Mouse (Mus musculus): ENCODE results near the gene Ncdn. TPM values are rescaled to one million over a fixed set of nuclear protein-coding genes. Genes with fewer than 3 reads are reported as not detected.

Gene Ncdn
- polyA plus RNA-seq, 1 experiment from 2014 or later: 21.9 TPM

DNA sequence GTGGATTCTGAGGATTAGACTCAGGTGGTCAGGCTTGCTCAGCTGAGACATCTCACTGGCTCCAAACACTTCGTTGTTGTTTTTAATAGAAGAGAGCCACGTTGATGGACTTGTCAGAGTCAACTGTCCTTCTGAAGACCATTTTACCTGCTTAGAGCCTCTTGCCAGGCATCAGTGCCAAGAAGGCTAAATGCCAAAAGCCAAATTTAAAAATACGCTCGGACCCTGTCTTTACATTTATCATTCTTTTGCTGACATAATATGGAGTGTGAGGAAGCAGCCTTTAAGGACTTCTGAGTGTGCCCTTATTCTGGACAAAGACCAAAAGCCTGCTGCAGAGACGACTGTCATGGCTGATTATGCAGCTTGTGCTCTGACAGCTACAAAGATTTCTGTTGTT lies 5.1 kb upstream of the Ncdn start:
- no peak overlapping the region for H3K9ac ChIP-seq (replicated peaks; ENCODE audit: low read depth, low read length)
- WGBS: 72% methylated on average over 5 of the region's 5 CpGs
- no peak for ATAC-seq (ENCODE audit: insufficient number of reproducible peaks, insufficient read depth, low FRiP score, low read depth)

DNA sequence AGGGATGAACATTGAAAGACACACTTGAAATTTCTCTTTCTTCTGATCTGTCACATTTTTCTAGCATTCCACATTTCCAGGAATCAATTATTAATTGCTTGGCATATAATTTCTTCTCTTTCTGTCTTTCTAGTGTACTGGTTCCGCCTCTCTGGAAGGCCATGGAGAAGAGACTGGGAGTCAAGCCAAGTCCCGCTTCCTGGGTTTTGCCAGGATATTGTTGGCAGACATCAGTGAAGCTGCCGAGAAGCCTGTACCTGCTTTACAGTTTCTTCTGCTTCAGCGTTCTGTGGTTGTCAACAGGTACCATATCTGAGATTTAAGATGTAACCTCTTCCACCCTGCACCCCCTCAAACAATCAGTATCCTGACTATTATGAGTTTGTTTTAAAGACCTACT lies 3.5 kb upstream of the Ncdn start:
- no peak overlapping the region for H3K27ac ChIP-seq (ENCODE audit: low read length)
- ATAC-seq (ENCODE audit: insufficient number of reproducible peaks, insufficient read depth, low FRiP score, low read depth): no peak
- 78% methylated on average over 4 of the region's 4 CpGs for WGBS
- peaks cover 19% of the 10 kb centered on the region for H3K4me1 ChIP-seq (ENCODE audit: control insufficient read depth, insufficient read depth, low read length)
- no peaks in the 10 kb centered on the region for H3K27me3 ChIP-seq (ENCODE audit: control insufficient read depth, insufficient read depth, low read length)
- H3K9ac ChIP-seq (replicated peaks; ENCODE audit: low read depth, low read length): no peak overlapping the region
- H3K4me3 ChIP-seq (ENCODE audit: low read depth, low read length): no peak overlapping the region
- H3K36me3 ChIP-seq (ENCODE audit: control insufficient read depth, insufficient read depth, low read length): peaks cover 3% of the 10 kb centered on the region; the same call in 1 of the 2 replicates
- H3K4me2 ChIP-seq (replicated peaks; ENCODE audit: low read depth, low read length): no peak overlapping the region
- H3K9me3 ChIP-seq (ENCODE audit: control insufficient read depth, low read depth, low read length): no peaks in the 10 kb centered on the region

More for the DNA sequence above, 5.1 kb upstream of the Ncdn start:
- Histone ChIP-seq H3K27me3 (ENCODE audit: control insufficient read depth, insufficient read depth, low read length) (no peaks in the 10 kb centered on the region), H3K4me3 (ENCODE audit: low read depth, low read length) (no peak overlapping the region), H3K4me2 (replicated peaks; ENCODE audit: low read depth, low read length) (no peak overlapping the region), H3K36me3 (ENCODE audit: control insufficient read depth, insufficient read depth, low read length) (peaks cover 3% of the 10 kb centered on the region; the same call in 1 of the 2 replicates), H3K4me1 (ENCODE audit: control insufficient read depth, insufficient read depth, low read length) (peaks cover 13% of the 10 kb centered on the region; the same call in 1 of the 2 replicates), H3K9me3 (ENCODE audit: control insufficient read depth, low read depth, low read length) (no peaks in the 10 kb centered on the region), H3K27ac (ENCODE audit: low read length) (no peak overlapping the region)

DNA sequence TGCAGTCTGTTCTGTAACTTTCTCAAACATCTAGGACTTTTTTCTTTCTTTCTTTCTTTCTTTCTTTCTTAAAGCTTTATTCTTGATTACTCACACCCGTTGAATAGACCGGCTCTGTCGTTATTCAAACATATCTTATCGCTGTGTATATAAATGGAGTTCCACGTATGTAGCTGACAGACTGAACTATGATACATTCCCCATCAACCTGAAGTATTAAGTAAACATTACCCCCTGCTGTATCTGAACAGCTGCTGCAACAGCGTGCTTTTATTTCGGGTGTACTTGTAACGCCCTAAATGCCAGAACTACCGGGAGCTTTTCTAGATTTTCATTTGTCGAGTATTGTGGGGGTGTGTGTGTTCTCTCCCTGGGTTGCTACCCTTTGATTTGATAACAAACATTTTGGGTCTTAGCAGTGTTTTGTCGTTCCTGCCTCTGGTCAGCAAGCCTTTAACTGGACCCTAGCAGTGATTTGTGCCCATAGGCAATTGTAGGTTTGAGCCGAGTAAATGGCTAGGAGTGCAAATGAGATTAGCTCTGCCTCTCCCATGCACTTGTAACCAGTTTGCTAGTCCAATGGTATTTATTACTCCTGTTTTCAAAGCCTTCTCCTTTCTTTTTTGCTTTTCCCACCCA lies 1.6 kb upstream of the Ncdn start:
- ATAC-seq (ENCODE audit: insufficient number of reproducible peaks, insufficient read depth, low FRiP score, low read depth): peak; percentile 8; the same call in 1 of the 2 replicates
- H3K4me1 ChIP-seq (ENCODE audit: control insufficient read depth, insufficient read depth, low read length): peaks cover 26% of the 10 kb centered on the region
- H3K4me3 ChIP-seq (ENCODE audit: low read depth, low read length): peak overlapping the region; percentile 91
- no peaks in the 10 kb centered on the region for H3K9me3 ChIP-seq (ENCODE audit: control insufficient read depth, low read depth, low read length)
- no peak overlapping the region for H3K9ac ChIP-seq (replicated peaks; ENCODE audit: low read depth, low read length)
- H3K27me3 ChIP-seq (ENCODE audit: control insufficient read depth, insufficient read depth, low read length): no peaks in the 10 kb centered on the region
- WGBS: 23% methylated on average over 12 of the region's 12 CpGs
- H3K36me3 ChIP-seq (ENCODE audit: control insufficient read depth, insufficient read depth, low read length): peaks cover 2% of the 10 kb centered on the region; the same call in 1 of the 2 replicates
- H3K4me2 ChIP-seq (replicated peaks; ENCODE audit: low read depth, low read length): peak overlapping the region; percentile 69
- peak overlapping the region; percentile 95; the same call in 1 of the 2 replicates for H3K27ac ChIP-seq (ENCODE audit: low read length)

DNA sequence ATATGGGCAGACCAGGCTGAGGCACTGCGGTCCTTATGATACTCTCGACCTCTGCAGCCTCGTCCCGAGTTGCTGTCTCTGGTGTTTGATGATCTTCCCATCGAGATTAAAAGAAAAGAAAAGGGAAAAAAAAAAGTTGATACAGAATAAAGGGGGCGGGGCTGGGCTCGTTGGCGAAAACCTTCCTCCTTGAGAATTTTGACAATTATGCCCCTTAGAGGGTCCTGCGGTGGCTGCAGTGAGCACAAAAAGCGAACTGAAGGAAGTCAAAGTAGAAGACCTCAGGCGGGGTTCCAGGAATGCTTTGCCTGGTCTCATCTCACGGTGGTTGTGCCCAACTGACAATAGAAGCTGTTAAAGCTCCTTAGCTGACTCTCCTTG lies 983 bp upstream of the Ncdn start:
- H3K4me2 ChIP-seq (replicated peaks; ENCODE audit: low read depth, low read length): peak overlapping the region; percentile 69
- WGBS: 3% methylated on average over 12 of the region's 12 CpGs
- peak overlapping the region; percentile 95 for H3K27ac ChIP-seq (ENCODE audit: low read length)
- H3K4me1 ChIP-seq (ENCODE audit: control insufficient read depth, insufficient read depth, low read length): peaks cover 26% of the 10 kb centered on the region
- no peak for ATAC-seq (ENCODE audit: insufficient number of reproducible peaks, insufficient read depth, low FRiP score, low read depth)
- H3K4me3 ChIP-seq (ENCODE audit: low read depth, low read length): peak overlapping the region; percentile 91
- H3K27me3 ChIP-seq (ENCODE audit: control insufficient read depth, insufficient read depth, low read length): no peaks in the 10 kb centered on the region
- peaks cover 7% of the 10 kb centered on the region; the same call in 1 of the 2 replicates for H3K36me3 ChIP-seq (ENCODE audit: control insufficient read depth, insufficient read depth, low read length)
- no peaks in the 10 kb centered on the region for H3K9me3 ChIP-seq (ENCODE audit: control insufficient read depth, low read depth, low read length)
- peak overlapping the region; percentile 59 for H3K9ac ChIP-seq (replicated peaks; ENCODE audit: low read depth, low read length)

DNA sequence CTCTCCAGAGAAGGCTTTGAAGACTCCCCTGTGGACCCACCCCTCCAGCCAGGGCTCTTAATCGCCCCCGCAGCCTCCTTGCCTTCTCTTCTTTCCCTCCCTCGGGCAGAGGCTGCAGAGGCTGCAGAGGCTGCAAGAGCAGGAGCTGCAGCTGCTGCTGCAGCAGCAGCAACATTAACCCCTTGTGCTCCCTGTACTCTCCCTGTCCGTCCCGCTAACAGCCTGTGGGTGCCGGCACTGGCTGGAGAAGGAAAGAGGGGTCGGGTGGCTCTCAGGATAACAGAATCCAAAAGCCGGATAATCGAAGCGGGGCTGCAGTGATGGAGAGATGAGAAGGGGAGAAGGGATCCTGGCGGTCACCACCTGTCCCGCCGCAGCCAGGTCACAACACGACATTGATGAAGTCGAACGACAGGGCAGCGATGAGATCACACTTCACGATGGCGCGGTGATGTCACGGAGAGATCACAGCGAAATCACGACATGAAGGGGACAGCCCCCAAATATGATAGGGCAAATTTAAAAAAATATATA lies 563 bp downstream of the Ncdn start:
- Histone ChIP-seq H3K4me1 (ENCODE audit: control insufficient read depth, insufficient read depth, low read length) (peaks cover 26% of the 10 kb centered on the region), H3K4me3 (ENCODE audit: low read depth, low read length) (peak overlapping the region; percentile 91), H3K27me3 (ENCODE audit: control insufficient read depth, insufficient read depth, low read length) (no peaks in the 10 kb centered on the region), H3K9ac (replicated peaks; ENCODE audit: low read depth, low read length) (peak overlapping the region; percentile 59), H3K4me2 (replicated peaks; ENCODE audit: low read depth, low read length) (peak overlapping the region; percentile 99), H3K9me3 (ENCODE audit: control insufficient read depth, low read depth, low read length) (no peaks in the 10 kb centered on the region), H3K36me3 (ENCODE audit: control insufficient read depth, insufficient read depth, low read length) (peaks cover 20% of the 10 kb centered on the region), H3K27ac (ENCODE audit: low read length) (no peak overlapping the region)
- WGBS: 0% methylated on average over 23 of the region's 23 CpGs
- no peak for ATAC-seq (ENCODE audit: insufficient number of reproducible peaks, insufficient read depth, low FRiP score, low read depth)

DNA sequence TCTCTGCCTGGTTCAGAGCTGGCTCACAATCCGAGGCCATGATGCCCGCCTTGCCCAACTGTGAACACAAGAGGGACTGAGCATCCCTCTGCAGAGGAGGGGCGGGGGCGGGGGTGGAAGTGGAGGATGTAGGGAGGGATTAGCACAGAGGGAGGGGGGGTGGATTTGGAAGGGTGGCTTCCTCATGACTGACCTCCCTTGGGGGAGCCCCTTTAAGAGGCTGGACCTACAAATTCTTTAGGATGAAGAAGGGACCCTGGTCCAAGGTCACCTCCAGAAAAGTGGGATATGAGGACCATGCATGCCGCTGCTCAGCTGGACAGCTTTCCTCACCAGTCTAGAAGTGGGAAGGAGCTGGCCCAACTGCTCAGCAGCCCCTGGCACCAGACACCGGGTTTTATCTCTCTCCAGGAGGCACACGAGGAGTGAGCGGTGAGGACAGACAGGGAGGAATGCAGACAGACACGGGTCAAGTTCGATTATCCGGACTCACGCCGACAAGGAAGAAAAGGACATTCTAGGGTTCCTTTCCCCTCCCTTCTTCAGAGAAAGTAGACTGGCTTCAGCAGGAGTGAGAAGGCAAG lies 1.1 kb downstream of the Ncdn start:
- no peak for ATAC-seq (ENCODE audit: insufficient number of reproducible peaks, insufficient read depth, low FRiP score, low read depth)
- WGBS: 9% methylated on average over 13 of the region's 13 CpGs
- peak overlapping the region; percentile 99 for H3K4me2 ChIP-seq (replicated peaks; ENCODE audit: low read depth, low read length)

DNA sequence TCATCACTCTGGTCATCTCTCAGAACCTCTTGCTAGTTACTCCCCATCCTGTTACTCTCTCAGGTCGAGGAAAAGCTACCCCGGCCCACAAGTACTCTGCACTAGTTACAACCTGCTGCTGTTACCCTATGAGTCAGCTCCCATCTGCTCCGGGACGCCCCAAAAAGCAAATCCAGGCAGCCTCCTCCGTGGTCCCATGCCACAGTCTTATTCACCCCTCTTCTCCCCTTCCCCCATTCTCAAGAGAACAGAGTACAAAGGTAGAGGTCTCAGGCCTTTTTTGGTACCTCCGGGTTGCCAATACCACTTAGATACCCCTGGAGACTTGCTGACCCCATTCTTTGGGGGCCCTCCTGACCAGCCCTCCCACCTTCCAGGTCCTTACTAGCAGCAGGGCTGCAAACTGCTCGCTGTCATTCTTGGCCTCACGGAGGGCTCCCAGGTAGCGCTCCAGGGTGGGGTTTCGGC lies 1.6 kb downstream of the Ncdn start:
- WGBS: 64% methylated on average over 10 of the region's 10 CpGs
- H3K27me3 ChIP-seq (ENCODE audit: control insufficient read depth, insufficient read depth, low read length): no peaks in the 10 kb centered on the region

More for the DNA sequence above, 1.1 kb downstream of the Ncdn start:
- Histone ChIP-seq H3K4me1 (ENCODE audit: control insufficient read depth, insufficient read depth, low read length) (peaks cover 26% of the 10 kb centered on the region), H3K36me3 (ENCODE audit: control insufficient read depth, insufficient read depth, low read length) (peaks cover 21% of the 10 kb centered on the region), H3K9ac (replicated peaks; ENCODE audit: low read depth, low read length) (peak overlapping the region; percentile 59), H3K27ac (ENCODE audit: low read length) (no peak overlapping the region), H3K9me3 (ENCODE audit: control insufficient read depth, low read depth, low read length) (no peaks in the 10 kb centered on the region), H3K4me3 (ENCODE audit: low read depth, low read length) (peak overlapping the region; percentile 91), H3K27me3 (ENCODE audit: control insufficient read depth, insufficient read depth, low read length) (no peaks in the 10 kb centered on the region)

DNA sequence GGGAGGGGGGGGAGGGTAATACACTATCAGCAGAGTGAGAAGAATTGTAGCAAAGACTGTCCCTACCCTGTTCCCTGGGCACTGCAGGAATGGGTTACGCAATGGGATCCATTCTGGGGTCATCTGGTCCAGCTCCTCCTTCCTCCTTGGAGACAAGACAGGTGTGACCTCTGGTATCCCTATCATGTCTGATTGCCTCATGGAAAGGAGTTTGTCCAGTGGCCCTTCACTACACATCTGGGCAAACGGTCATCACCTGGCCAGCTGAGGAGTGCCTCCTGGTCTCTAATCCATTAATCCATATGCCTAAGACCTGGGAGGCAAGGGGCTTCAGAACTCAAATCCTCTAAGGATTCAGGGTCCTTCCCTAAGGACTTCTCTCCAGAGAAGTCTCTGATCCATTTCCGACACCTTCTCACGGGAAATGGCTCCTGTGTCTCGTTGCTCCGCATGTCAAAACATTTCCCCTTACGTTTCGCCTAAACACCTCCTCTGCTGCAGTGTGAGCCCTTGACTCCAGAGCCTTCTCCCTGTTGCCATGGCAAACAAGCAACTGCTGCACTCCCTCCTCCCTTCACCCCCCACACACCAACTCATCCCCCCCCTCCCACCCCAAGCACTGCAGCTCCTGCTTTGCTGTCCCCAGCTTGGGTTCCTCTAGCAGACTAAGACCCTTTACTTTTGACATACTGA lies 2.2 kb downstream of the Ncdn start:
- WGBS: 69% methylated on average over 8 of the region's 8 CpGs
- H3K27me3 ChIP-seq (ENCODE audit: control insufficient read depth, insufficient read depth, low read length): no peaks in the 10 kb centered on the region
- peaks cover 32% of the 10 kb centered on the region for H3K36me3 ChIP-seq (ENCODE audit: control insufficient read depth, insufficient read depth, low read length)
- peak overlapping the region; percentile 99; the same call in 1 of the 2 replicates for H3K4me2 ChIP-seq (replicated peaks; ENCODE audit: low read depth, low read length)
- H3K4me3 ChIP-seq (ENCODE audit: low read depth, low read length): no peak overlapping the region
- no peak overlapping the region for H3K9ac ChIP-seq (replicated peaks; ENCODE audit: low read depth, low read length)
- H3K9me3 ChIP-seq (ENCODE audit: control insufficient read depth, low read depth, low read length): no peaks in the 10 kb centered on the region
- no peak overlapping the region for H3K27ac ChIP-seq (ENCODE audit: low read length)
- H3K4me1 ChIP-seq (ENCODE audit: control insufficient read depth, insufficient read depth, low read length): peaks cover 26% of the 10 kb centered on the region
- no peak for ATAC-seq (ENCODE audit: insufficient number of reproducible peaks, insufficient read depth, low FRiP score, low read depth)

More for the DNA sequence above, 1.6 kb downstream of the Ncdn start:
- Histone ChIP-seq H3K9ac (replicated peaks; ENCODE audit: low read depth, low read length) (no peak overlapping the region), H3K4me1 (ENCODE audit: control insufficient read depth, insufficient read depth, low read length) (peaks cover 26% of the 10 kb centered on the region), H3K4me3 (ENCODE audit: low read depth, low read length) (peak overlapping the region; percentile 91; the same call in 1 of the 2 replicates), H3K27ac (ENCODE audit: low read length) (no peak overlapping the region), H3K36me3 (ENCODE audit: control insufficient read depth, insufficient read depth, low read length) (peaks cover 26% of the 10 kb centered on the region), H3K9me3 (ENCODE audit: control insufficient read depth, low read depth, low read length) (no peaks in the 10 kb centered on the region), H3K4me2 (replicated peaks; ENCODE audit: low read depth, low read length) (peak overlapping the region; percentile 99)
- no peak for ATAC-seq (ENCODE audit: insufficient number of reproducible peaks, insufficient read depth, low FRiP score, low read depth)
